Mouse (Mus musculus) heart, postnatal 0 days (tissue): ENCODE measurements around the gene Pdcl.

Experiments used
- CTCF ChIP-seq: IDR thresholded peaks from 2 replicates; pipeline ENCODE4 v1.5.1; 2016; ENCODE audit warnings: antibody characterized with exemption, control low read depth, low read depth
- EP300 ChIP-seq: IDR thresholded peaks from 2 replicates; pipeline ENCODE4 v1.6.1; 2016; ENCODE audit warnings: antibody characterized with exemption, low read depth

- TF ChIP-seq CTCF (no peak), EP300 (no peak)
These were observed 776 bp upstream of the Pdcl start for GRCm38 (mm10) chr2:37359908-37360307.
